Mouse (Mus musculus): ENCODE results near the gene Plxnc1. TPM values are rescaled to one million over a fixed set of nuclear protein-coding genes. Genes with fewer than 3 reads are reported as not detected.

Gene Plxnc1
- polyA plus RNA-seq, 1 experiment from 2014 or later = 7.1 TPM

GRCm38 (mm10) chr10:94807323-94807722, 137.3 kb downstream of the Plxnc1 start:
- no peaks in the 10 kb centered on the region for H3K9me3 ChIP-seq (replicated peaks; ENCODE audit: control insufficient read depth, low read length)
- no peak overlapping the region for H3K4me3 ChIP-seq (ENCODE audit: low read depth, low read length)
- H3K27ac ChIP-seq (ENCODE audit: low read depth, low read length) = no peak overlapping the region
- H3K36me3 ChIP-seq (ENCODE audit: control insufficient read depth, insufficient read depth, low read length) = no peaks in the 10 kb centered on the region
- H3K27me3 ChIP-seq (ENCODE audit: control insufficient read depth, insufficient read depth, low read length) = no peaks in the 10 kb centered on the region
- no peak overlapping the region for H3K9ac ChIP-seq (ENCODE audit: low read depth, low read length)
- ATAC-seq (replicated peaks; ENCODE audit: insufficient number of reproducible peaks, low FRiP score, low TSS enrichment) = no peak
- peaks cover 7% of the 10 kb centered on the region for H3K4me1 ChIP-seq (ENCODE audit: control insufficient read depth, insufficient read depth, low read length)
- H3K4me2 ChIP-seq = no peak overlapping the region
- 72% methylated on average over 7 of the region's 7 CpGs for WGBS (ENCODE audit: insufficient replicate concordance)

- H3K4me1 ChIP-seq (ENCODE audit: control insufficient read depth, insufficient read depth, low read length) = peaks cover 19% of the 10 kb centered on the region
- no peak for ATAC-seq (replicated peaks; ENCODE audit: insufficient number of reproducible peaks, low FRiP score, low TSS enrichment)
- WGBS (ENCODE audit: insufficient replicate concordance) = 90% methylated on average over 1 of the region's 1 CpGs
- no peaks in the 10 kb centered on the region for H3K9me3 ChIP-seq (replicated peaks; ENCODE audit: control insufficient read depth, low read length)
- no peak overlapping the region for H3K4me3 ChIP-seq (ENCODE audit: low read depth, low read length)
- H3K4me2 ChIP-seq = no peak overlapping the region
- H3K9ac ChIP-seq (ENCODE audit: low read depth, low read length) = no peak overlapping the region
- no peaks in the 10 kb centered on the region for H3K36me3 ChIP-seq (ENCODE audit: control insufficient read depth, insufficient read depth, low read length)
- H3K27ac ChIP-seq (ENCODE audit: low read depth, low read length) = no peak overlapping the region
- no peaks in the 10 kb centered on the region for H3K27me3 ChIP-seq (ENCODE audit: control insufficient read depth, insufficient read depth, low read length)
Measured at GRCm38 (mm10) chr10:94804909-94805220, 139.8 kb downstream of the Plxnc1 start.

- H3K27me3 ChIP-seq (ENCODE audit: control insufficient read depth, insufficient read depth, low read length) = no peaks in the 10 kb centered on the region
- peaks cover 24% of the 10 kb centered on the region for H3K4me1 ChIP-seq (ENCODE audit: control insufficient read depth, insufficient read depth, low read length)
- no peaks in the 10 kb centered on the region for H3K36me3 ChIP-seq (ENCODE audit: control insufficient read depth, insufficient read depth, low read length)
- 59% methylated on average over 10 of the region's 10 CpGs for WGBS (ENCODE audit: insufficient replicate concordance)
- H3K9ac ChIP-seq (ENCODE audit: low read depth, low read length) = no peak overlapping the region
- H3K27ac ChIP-seq (ENCODE audit: low read depth, low read length) = no peak overlapping the region
- no peaks in the 10 kb centered on the region for H3K9me3 ChIP-seq (replicated peaks; ENCODE audit: control insufficient read depth, low read length)
- ATAC-seq (replicated peaks; ENCODE audit: insufficient number of reproducible peaks, low FRiP score, low TSS enrichment) = no peak
- no peak overlapping the region for H3K4me2 ChIP-seq
- no peak overlapping the region for H3K4me3 ChIP-seq (ENCODE audit: low read depth, low read length)
Measured at GRCm38 (mm10) chr10:94804029-94804908, 140.4 kb downstream of the Plxnc1 start.

GRCm38 (mm10) chr10:94800677-94801354, 143.8 kb downstream of the Plxnc1 start:
- H3K36me3 ChIP-seq (ENCODE audit: control insufficient read depth, insufficient read depth, low read length) = no peaks in the 10 kb centered on the region
- peak; percentile 53 for ATAC-seq (replicated peaks; ENCODE audit: insufficient number of reproducible peaks, low FRiP score, low TSS enrichment)
- peak overlapping the region; percentile 12; the same call in 1 of the 2 replicates for H3K27ac ChIP-seq (ENCODE audit: low read depth, low read length)
- no peak overlapping the region for H3K4me3 ChIP-seq (ENCODE audit: low read depth, low read length)
- H3K27me3 ChIP-seq (ENCODE audit: control insufficient read depth, insufficient read depth, low read length) = no peaks in the 10 kb centered on the region; the same call in 1 of the 2 replicates
- 47% methylated on average over 7 of the region's 7 CpGs for WGBS (ENCODE audit: insufficient replicate concordance)
- no peak overlapping the region for H3K9ac ChIP-seq (ENCODE audit: low read depth, low read length)
- H3K4me1 ChIP-seq (ENCODE audit: control insufficient read depth, insufficient read depth, low read length) = peaks cover 29% of the 10 kb centered on the region
- no peak overlapping the region for H3K4me2 ChIP-seq
- H3K9me3 ChIP-seq (replicated peaks; ENCODE audit: control insufficient read depth, low read length) = no peaks in the 10 kb centered on the region

GRCm38 (mm10) chr10:94799485-94800239, 145.0 kb downstream of the Plxnc1 start:
- no peak for ATAC-seq (replicated peaks; ENCODE audit: insufficient number of reproducible peaks, low FRiP score, low TSS enrichment)

GRCm38 (mm10) chr10:94798128-94798527, 146.5 kb downstream of the Plxnc1 start:
- no peaks in the 10 kb centered on the region for H3K36me3 ChIP-seq (ENCODE audit: control insufficient read depth, insufficient read depth, low read length)
- 28% methylated on average over 5 of the region's 5 CpGs for WGBS (ENCODE audit: insufficient replicate concordance)
- H3K27me3 ChIP-seq (ENCODE audit: control insufficient read depth, insufficient read depth, low read length) = no peaks in the 10 kb centered on the region; the same call in 1 of the 2 replicates
- no peak overlapping the region for H3K9ac ChIP-seq (ENCODE audit: low read depth, low read length)
- no peak overlapping the region for H3K4me2 ChIP-seq
- peaks cover 22% of the 10 kb centered on the region for H3K4me1 ChIP-seq (ENCODE audit: control insufficient read depth, insufficient read depth, low read length)
- no peak for ATAC-seq (replicated peaks; ENCODE audit: insufficient number of reproducible peaks, low FRiP score, low TSS enrichment)
- no peak overlapping the region for H3K4me3 ChIP-seq (ENCODE audit: low read depth, low read length)
- no peaks in the 10 kb centered on the region for H3K9me3 ChIP-seq (replicated peaks; ENCODE audit: control insufficient read depth, low read length)
- H3K27ac ChIP-seq (ENCODE audit: low read depth, low read length) = no peak overlapping the region

More at GRCm38 (mm10) chr10:94799485-94800239, 145.0 kb downstream of the Plxnc1 start:
- H3K9me3 ChIP-seq (replicated peaks; ENCODE audit: control insufficient read depth, low read length) = no peaks in the 10 kb centered on the region
- H3K9ac ChIP-seq (ENCODE audit: low read depth, low read length) = no peak overlapping the region
- H3K27me3 ChIP-seq (ENCODE audit: control insufficient read depth, insufficient read depth, low read length) = no peaks in the 10 kb centered on the region; the same call in 1 of the 2 replicates
- H3K27ac ChIP-seq (ENCODE audit: low read depth, low read length) = no peak overlapping the region
- no peaks in the 10 kb centered on the region for H3K36me3 ChIP-seq (ENCODE audit: control insufficient read depth, insufficient read depth, low read length)
- WGBS (ENCODE audit: insufficient replicate concordance) = 47% methylated on average over 2 of the region's 2 CpGs
- peaks cover 29% of the 10 kb centered on the region for H3K4me1 ChIP-seq (ENCODE audit: control insufficient read depth, insufficient read depth, low read length)
- no peak overlapping the region for H3K4me3 ChIP-seq (ENCODE audit: low read depth, low read length)
- no peak overlapping the region for H3K4me2 ChIP-seq

- Histone ChIP-seq H3K9ac (ENCODE audit: low read depth, low read length) (no peak overlapping the region), H3K36me3 (ENCODE audit: control insufficient read depth, insufficient read depth, low read length) (no peaks in the 10 kb centered on the region), H3K4me3 (ENCODE audit: low read depth, low read length) (no peak overlapping the region), H3K4me2 (no peak overlapping the region), H3K27me3 (ENCODE audit: control insufficient read depth, insufficient read depth, low read length) (no peaks in the 10 kb centered on the region; the same call in 1 of the 2 replicates), H3K4me1 (ENCODE audit: control insufficient read depth, insufficient read depth, low read length) (peaks cover 9% of the 10 kb centered on the region), H3K9me3 (replicated peaks; ENCODE audit: control insufficient read depth, low read length) (no peaks in the 10 kb centered on the region), H3K27ac (ENCODE audit: low read depth, low read length) (no peak overlapping the region)
- 90% methylated on average over 5 of the region's 5 CpGs for WGBS (ENCODE audit: insufficient replicate concordance)
- ATAC-seq (replicated peaks; ENCODE audit: insufficient number of reproducible peaks, low FRiP score, low TSS enrichment) = no peak
Measured at GRCm38 (mm10) chr10:94794666-94795244, 149.9 kb downstream of the Plxnc1 start.

- H3K9ac ChIP-seq (ENCODE audit: low read depth, low read length) = no peak overlapping the region
- H3K4me3 ChIP-seq (ENCODE audit: low read depth, low read length) = no peak overlapping the region
- peaks cover 5% of the 10 kb centered on the region; the same call in 1 of the 2 replicates for H3K4me1 ChIP-seq (ENCODE audit: control insufficient read depth, insufficient read depth, low read length)
- H3K36me3 ChIP-seq (ENCODE audit: control insufficient read depth, insufficient read depth, low read length) = no peaks in the 10 kb centered on the region
- no peaks in the 10 kb centered on the region for H3K9me3 ChIP-seq (replicated peaks; ENCODE audit: control insufficient read depth, low read length)
- WGBS (ENCODE audit: insufficient replicate concordance) = 91% methylated on average over 3 of the region's 3 CpGs
- no peaks in the 10 kb centered on the region; the same call in 1 of the 2 replicates for H3K27me3 ChIP-seq (ENCODE audit: control insufficient read depth, insufficient read depth, low read length)
- no peak overlapping the region for H3K27ac ChIP-seq (ENCODE audit: low read depth, low read length)
- H3K4me2 ChIP-seq = no peak overlapping the region
- ATAC-seq (replicated peaks; ENCODE audit: insufficient number of reproducible peaks, low FRiP score, low TSS enrichment) = no peak
Measured at GRCm38 (mm10) chr10:94793914-94794313, 150.7 kb downstream of the Plxnc1 start.

Measured in heart, embryonic 11.5 days (tissue).